Mouse (Mus musculus) 3134 (cell line): ENCODE data around the gene Jade2.

Source experiments
- DNase-seq: peaks from one replicate; pipeline ENCODE4 v3.0.0-alpha.2; 2011; ENCODE audit warnings: low spot score; ENCODE audit not compliant: insufficient read length; ENCODE audit errors: extremely low read depth

Gene Jade2

GRCm38 (mm10) chr11:51857818-51858527 is 520 bp upstream of the Jade2 start:
- DNase-seq, result peak; percentile 86

GRCm38 (mm10) chr11:51856616-51857080 is 805 bp downstream of the Jade2 start:
- DNase-seq, result no peak

GRCm38 (mm10) chr11:51855818-51856615 is 1.4 kb downstream of the Jade2 start:
- DNase-seq, result peak; percentile 90

- DNase-seq, result peak; percentile 88
Observed at GRCm38 (mm10) chr11:51854981-51855817, 2.3 kb downstream of the Jade2 start.

GRCm38 (mm10) chr11:51852595-51852994 is 4.9 kb downstream of the Jade2 start:
- no peak for DNase-seq

GRCm38 (mm10) chr11:51852091-51852521 is 5.3 kb downstream of the Jade2 start:
- DNase-seq, result peak; percentile 73

- no peak for DNase-seq
Observed at GRCm38 (mm10) chr11:51850741-51851330, 6.6 kb downstream of the Jade2 start.

- no peak for DNase-seq
Observed at GRCm38 (mm10) chr11:51848324-51848723, 9.1 kb downstream of the Jade2 start.

GRCm38 (mm10) chr11:51847902-51848301 is 9.6 kb downstream of the Jade2 start:
- no peak for DNase-seq

GRCm38 (mm10) chr11:51845981-51846883 is 11.2 kb downstream of the Jade2 start:
- no peak for DNase-seq

GRCm38 (mm10) chr11:51844529-51845098 is 12.8 kb downstream of the Jade2 start:
- no peak for DNase-seq

- DNase-seq, result no peak
Observed at GRCm38 (mm10) chr11:51843898-51844297, 13.6 kb downstream of the Jade2 start.

- no peak for DNase-seq
Observed at GRCm38 (mm10) chr11:51843168-51843567, 14.3 kb downstream of the Jade2 start.

- DNase-seq, result no peak
Observed at GRCm38 (mm10) chr11:51841149-51841548, 16.3 kb downstream of the Jade2 start.

GRCm38 (mm10) chr11:51840657-51841056 is 16.8 kb downstream of the Jade2 start:
- no peak for DNase-seq

- DNase-seq, result no peak
Observed at GRCm38 (mm10) chr11:51839973-51840372, 17.5 kb downstream of the Jade2 start.

GRCm38 (mm10) chr11:51839106-51839505 is 18.3 kb downstream of the Jade2 start:
- no peak for DNase-seq

GRCm38 (mm10) chr11:51837164-51838153 is 20.0 kb downstream of the Jade2 start:
- DNase-seq, result no peak
